Mouse (Mus musculus): ENCODE results near the gene L3mbtl4.

L3mbtl4 gene

DNA sequence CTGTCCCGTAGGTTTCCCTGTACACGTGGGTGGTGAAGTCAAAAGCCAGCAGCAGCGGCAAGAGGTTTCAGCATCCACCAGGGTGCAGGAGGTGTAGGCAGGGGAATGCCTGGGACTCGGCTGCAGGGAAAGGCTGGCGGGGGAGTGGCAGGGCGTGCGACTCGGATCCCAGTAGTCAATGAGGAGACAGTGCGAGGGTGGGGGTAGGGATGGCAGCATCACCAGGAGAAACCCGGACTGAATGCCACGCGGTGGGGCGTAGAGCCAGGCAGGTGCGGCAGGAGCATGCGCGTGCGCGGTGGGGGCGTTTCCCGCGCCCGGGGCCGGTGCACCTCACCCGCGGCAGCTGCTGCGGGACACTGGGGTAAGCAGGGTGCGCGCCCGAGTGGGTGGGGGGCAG, at the start of gene L3mbtl4:
TSS of gene L3mbtl4 (plus strand) at position 271 of the 400 bp plus-strand sequence.
- peak; percentile 58 to 71 for DNase-seq

DNA sequence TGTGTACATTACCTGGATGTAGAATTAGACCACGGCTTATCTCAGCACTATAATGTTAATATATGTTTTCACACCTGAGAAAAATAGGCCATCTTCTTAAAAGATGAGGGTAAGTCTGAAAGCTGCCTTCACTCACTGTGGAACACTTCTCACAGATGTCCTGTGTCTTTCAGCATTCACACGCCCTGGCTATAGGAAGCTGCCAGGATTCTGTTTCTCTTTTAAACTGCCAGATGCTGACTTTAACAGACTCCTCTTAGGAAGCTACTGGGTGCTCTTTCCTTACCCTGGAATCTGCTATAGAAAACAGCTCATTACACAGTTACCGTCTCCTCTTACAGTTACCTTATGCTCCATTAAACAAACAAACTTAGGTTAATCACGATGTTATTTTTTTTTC, 43.1 kb upstream of the L3mbtl4 start:
- DNase-seq, result no peak

DNA sequence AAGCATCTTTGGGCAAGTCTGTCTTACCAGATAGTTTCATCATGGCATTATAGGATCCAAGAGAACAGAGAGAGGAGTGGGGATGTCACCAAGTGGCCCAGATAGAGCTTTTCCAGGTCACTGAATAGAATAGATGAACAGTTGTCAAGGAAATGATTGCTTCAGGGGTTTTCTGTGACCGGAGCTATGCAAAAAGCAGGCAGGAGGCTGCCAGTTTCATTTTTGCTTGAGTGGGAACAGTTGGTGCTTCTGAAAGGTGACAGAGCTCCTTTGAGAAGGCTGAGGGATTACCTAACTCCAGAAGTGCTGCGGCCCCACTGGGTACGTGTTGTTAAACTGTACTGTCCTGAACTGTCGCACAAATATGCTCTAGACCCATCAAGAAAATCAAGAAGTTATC, 38.2 kb upstream of the L3mbtl4 start:
- DNase-seq, result peak; percentile 21 to 35

DNA sequence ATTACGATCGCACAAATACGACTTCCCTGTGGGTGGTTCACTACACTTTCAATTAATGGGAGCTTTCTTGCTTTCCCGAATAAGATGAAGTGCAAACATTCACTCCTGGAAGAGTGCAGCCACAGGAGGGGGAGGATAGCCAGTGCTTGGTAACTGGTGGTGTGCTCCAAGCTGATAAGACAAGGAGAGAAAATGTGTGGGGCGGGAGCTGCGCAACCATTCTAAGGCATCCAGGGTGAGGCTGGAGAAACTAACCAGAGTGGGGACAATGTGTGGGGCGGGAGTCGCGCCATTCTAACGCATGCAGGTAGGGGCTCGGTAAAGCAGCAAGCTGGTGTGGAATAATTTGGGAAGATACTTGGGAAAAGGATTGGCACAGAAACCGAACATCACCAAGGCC, 36.6 kb upstream of the L3mbtl4 start:
- no peak for DNase-seq

DNA sequence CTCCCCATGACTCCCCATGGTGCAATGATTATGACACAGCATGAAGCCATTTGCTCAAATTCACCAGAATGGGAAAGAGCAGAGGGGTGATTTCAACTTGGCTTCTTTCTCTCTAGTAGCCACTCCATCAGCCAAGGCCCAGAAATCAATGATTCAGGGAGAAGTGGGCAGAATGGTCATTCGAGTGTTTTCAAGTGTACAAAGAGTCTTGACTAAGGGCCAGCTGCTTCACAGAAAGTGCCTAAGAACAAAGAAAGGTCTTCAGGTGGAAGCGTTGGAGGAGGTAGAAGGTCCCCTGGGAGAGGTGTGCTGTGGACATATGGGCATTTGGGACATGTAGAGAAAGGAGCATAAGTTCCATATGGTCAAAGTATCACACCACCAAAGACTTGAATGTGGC, 33.4 kb upstream of the L3mbtl4 start:
- DNase-seq, result no peak

DNA sequence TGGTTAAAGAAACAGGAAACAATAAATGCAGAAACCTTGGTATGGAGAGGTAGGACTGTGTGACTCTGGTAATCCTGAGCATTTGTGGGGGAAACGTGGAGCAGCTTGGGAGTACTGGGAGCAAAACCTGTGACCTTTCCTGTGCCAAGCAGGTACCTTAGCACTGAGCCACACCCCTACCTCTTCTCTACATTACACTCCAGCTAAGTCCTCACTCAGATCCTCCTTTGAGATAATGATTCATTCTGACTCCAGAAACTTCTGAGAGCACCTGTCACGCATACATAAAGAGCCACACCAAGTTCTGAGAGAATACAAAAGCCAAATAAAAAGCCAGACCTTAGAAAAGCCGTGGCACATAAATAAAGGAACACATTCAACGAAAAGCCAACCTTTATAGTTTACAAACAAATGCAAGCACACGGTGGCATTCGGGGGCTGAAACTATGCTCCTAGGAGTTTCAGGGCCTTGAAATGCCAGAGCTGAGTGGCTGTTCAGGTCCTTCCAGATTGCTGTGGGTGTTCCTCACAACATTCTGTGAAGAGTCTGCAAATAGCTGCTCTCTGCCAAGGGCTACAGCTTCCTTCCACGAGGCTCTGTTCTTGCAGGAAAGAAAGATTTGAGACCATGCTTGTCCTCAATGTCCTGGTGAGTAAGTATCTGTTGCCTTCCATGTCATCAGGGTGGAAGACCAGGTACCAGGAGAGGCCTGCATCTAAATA, 8.6 kb upstream of the L3mbtl4 start:
- no peak for DNase-seq

DNA sequence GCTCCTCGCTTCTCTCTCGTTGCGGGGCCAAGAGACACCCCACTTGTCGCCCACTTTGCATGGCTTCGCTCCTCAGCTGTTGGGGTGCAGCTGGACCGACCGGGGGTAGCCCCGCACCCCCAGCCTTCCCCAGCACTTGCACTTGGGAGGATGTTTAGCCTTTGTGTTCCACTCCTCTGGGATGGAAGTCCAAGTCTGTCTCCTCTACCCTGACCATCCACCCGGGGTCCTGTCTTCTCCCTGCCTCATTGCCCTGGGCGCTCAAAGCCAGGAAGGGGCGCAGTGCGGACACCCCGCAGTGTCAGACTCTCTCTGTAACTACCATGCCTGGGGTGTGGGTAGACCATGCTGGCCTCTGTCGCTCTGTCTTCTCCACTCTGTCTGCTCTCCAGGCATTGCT, 357 bp downstream of the L3mbtl4 start:
- DNase-seq, result peak; percentile 9 to 12

DNA sequence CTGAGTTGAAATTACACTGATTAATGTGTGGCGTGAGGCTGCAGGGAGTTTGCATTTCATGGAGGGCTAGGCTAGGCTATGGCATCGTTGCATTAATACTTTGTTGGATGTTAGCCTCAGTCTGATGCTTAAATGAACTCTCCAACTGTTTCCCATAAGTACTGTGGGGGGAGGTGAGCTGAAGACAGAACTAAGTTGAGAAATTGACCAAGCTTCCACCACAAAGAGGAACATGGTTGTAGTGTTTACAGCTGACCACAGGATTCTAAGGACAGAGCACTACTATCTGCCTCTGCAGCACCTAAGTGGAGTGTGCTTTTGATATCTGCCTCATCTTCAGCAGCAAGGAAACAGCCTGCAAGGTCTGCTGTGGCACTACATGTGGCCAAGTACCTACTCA, 1.5 kb downstream of the L3mbtl4 start:
- no peak for DNase-seq

DNA sequence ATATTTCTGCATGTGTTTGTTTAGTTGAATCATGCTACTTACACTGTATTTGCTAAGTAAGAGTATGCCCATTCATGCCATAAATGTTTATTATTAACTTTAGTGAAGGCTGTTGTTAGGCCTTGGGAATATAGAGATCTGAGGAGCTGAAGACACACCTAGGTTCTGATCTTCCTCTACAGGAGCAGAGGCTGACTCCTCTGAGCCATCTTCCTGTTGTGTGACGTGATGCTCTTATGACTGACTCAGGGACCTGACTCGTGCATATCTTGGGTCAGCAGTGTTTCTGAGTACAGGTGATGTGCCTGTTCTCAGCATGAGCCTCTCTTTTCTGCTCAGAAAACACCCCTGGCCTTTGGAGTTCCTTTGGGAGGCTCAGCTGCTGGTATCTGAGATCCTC, 7.3 kb downstream of the L3mbtl4 start:
- DNase-seq, result no peak

DNA sequence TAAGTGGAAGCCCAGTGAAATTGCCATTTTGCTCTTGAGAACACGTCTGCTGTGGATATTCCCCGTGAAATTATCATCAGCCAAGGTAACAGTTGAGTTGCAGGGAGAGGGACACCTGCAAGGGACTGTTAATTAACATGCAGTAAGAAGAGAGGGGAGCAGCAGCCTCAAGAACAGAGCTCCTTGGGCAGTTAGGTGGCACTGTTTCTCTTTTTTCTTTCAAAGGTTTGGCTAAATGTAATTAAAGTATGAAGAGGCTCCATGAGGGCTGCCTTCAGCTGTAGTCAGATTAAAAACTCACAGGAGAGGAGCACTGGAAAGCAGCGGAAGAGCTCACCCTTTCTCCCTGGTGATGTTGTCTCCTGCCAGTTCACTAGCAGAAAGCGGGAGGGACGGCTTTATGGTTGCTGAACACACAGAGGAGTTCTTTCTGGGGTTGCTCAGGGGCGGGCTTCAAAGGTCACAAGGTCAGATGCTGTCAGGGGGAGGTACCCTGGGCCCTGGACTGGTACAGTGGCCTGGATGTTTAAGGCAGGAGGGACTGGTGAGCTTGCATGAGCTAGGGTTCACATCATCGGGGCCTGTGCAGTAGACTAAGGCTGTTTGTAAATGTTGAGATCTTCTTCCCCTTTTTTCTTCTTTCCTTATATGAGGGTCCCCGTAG, 11.7 kb downstream of the L3mbtl4 start:
- DNase-seq, result no peak

DNA sequence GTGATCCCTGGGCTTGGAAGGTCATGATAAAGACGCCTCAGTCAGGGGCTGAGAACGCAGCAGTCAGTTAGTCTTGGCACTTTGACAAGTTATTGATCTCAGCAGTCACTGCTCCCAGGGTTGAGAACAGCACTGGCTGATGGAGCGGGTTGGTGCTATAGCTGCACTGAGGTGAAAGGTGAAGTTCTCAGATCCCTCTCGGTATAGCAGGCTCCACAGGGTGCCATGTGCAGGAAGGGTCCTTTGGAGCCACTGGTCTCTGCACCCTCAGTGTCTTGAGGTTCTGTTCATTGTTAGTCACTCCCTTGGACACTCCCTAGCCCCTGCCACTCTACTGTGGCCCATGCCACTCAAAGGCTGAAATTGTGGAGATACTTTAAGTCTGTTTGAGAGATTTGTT, 14.5 kb downstream of the L3mbtl4 start:
- no peak for DNase-seq

DNA sequence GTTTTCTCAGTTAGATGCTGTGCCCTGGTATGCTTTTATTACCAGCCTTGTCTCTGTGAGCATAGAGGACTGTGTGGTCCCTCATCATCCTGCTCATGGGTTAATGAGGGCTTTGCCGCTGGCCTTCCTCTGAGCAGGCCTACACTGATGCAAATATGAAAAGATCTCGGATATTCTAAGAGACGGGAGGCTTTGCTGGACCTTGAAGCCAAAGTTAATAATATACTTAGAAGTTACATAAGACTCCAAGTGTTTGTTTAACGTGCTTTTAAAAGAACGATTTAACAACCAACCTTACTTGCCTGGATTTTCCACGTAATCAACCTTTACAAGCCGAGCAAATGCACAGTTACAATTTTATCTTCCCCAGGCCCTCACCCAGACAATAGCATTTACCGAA, 15.1 kb downstream of the L3mbtl4 start:
- DNase-seq, result no peak

DNA sequence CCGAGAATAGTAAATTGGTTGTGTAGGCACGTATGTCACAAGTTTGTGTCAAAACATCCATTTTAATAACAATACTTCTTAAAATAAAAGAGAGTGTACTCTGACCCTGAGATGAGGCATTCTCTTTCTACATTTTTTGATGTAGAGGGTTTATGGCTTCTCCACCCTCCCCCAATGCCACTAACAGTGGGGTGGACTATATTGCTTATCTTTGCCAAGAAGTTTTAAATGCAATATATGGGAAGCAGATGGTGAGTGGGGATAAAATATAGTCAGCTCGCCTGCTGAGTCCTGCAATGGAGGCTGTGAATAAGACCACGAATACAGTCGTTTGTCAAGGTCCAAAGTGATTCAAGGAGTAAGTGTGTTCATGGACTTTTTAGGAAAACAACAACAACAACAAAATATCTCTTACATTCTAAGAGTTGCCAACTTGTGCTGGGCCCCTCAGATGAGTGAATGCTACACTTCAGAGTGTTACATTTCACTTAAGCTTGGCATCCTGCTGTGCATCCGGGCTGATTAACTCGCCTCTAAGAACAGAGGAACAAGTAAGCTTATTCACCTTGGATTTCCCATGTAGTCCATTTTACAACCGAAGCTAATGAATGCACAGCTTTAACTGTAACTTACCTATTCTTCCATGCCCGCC, 18.2 kb downstream of the L3mbtl4 start:
- DNase-seq, result no peak

DNA sequence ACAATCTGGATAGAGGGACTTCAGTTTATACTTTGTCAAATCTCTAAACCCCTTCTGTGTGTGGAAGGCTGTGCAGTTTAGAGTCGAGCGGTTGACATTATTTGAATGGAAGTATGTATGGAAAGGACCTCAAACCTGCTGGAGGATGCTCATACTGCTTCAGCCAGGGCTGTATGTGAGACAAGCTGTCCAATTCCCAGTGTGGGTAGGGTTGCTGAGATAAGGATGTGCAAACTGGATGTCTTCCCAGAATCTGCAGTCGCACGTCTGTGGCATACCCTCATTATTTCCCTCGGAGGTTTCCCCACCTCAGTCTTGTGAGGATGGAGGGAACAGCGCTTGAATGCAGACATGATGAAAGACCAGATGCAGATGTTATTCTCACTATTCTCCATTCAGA, 34.8 kb downstream of the L3mbtl4 start:
- DNase-seq, result no peak

DNA sequence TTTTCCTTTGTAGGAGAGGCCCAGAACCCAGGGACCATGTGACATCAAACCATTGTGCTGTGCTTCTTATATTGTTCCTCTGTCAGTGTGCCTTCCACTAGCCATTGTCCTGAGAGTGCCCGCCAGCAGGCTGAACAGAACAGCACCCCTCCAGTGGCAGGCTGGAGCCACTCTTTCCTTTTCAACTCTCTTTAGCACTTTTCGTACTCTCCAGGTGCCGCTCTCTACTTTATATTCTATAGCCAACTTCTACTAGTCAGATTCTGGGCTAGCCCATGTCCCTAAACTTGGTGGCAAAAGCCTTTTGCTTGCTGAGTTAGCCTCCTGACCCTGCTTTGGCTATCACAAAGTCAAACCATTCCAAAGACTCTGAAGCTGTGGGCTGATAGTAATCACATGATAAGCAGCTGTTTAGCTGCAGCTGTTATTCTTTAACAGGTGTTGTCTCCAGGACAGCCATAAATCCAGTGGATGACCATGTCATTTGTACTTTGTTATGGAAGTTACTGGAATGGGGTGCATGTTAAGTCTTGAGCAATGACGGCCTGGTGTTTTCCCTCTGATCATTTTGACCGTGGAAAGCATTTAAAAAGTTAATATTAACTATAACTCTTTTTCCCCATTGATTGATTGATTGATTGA, 38.8 kb downstream of the L3mbtl4 start:
- no peak for DNase-seq

DNA sequence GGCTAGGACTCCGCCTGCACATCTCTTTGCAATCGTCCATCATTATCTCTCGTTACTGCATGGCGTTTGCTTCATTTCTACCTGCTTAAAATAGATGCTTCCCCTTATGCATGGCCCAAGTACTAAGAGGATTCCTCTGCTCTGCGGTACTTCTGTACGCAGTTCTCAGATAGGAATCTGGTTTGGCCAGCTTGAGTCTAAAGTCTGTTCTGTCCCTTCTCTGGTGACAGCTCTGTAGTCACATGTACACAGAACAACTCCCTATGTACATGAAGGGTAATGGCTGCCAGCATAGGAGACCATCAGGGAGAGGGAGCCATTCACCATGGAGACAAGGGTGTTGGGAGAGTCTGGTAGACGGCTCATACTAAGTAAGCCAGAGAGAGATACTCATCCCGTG, 47.3 kb downstream of the L3mbtl4 start:
- DNase-seq, result no peak

DNA sequence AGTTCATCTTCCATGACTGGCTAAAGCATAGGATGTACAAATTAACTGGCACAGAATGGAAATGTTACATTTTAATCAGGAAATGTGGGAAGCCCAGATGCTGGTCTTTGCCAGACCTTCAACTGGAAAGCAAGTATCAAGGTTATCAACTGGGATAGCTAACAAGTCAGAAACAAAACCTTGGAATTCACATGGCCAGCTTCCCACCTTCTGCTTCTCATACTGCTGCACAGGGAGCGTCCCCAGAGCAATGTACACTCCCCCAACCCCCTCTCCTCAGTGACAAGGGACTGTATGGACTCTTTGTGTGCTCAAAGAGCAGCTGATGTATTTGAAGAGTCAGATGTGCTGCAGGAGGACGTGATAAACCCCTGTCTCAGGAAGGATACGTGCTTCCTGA, 49.0 kb downstream of the L3mbtl4 start:
- DNase-seq, result no peak

DNA sequence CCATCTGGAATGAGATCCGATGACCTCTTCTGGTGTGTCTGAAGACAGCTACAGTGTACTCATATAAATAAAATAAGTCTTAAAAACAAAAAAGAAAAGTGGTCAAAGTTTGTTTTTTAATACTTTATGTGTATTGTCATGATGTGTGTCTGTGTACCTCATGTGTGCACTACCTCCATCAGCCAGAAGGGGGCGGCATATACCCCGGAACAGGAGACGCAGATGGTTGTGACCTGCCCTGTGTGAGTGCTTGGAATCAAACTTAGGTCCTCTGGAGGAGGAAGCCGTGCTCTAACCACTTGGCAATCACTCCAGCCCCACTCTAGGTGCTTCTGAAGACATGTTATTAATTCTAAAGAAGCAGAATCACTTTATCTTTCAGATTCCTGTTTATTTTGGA, 58.6 kb downstream of the L3mbtl4 start:
- no peak for DNase-seq

DNA sequence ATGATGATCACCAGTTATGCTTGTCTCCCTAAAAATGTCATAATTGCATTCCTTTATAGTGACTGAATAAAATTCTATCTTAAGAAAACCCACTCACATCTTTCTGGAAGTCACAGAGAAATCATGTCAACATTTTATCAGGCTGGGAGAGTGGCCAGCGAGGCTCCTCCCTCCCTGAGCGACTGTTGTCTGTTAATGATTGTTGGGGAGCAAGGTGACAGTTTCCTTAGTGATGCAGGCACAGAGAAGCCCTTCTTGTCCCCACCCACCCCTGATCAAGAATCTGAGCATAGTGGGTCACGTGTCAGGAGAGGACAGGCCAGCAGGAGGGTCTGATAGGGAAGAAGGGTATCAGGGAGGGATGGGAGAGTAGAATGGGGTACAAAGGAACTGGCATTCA, 59.8 kb downstream of the L3mbtl4 start:
- no peak for DNase-seq

DNA sequence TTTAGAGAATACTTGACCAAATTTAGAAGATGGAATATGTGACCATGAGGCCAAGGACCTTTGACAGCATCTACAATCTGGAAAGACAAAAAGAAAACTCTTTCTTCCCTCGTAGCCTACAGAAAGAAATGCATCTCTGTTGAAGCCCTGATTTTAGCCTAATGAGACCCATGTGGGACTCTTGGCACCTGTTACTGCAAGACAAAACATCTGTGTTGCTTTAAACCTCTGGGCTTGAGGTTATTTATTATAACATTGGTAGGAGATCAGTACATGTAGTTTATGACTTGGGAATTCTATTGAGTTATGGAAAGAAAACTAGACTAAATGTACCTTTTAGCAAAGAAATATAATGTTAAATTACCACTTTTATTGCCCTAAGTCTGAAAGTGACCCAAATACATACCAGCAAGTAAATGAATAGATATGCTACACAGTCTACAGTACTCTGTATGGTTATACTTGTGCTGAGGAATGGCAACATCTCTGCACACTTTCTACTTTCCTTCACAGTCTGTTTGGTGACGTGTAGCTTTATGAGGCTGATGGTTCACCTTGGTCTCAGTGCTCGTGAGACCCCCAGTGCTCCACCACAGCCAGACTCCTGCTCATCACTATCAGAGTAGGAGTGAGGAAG, 65.4 kb downstream of the L3mbtl4 start:
- DNase-seq, result no peak

DNA sequence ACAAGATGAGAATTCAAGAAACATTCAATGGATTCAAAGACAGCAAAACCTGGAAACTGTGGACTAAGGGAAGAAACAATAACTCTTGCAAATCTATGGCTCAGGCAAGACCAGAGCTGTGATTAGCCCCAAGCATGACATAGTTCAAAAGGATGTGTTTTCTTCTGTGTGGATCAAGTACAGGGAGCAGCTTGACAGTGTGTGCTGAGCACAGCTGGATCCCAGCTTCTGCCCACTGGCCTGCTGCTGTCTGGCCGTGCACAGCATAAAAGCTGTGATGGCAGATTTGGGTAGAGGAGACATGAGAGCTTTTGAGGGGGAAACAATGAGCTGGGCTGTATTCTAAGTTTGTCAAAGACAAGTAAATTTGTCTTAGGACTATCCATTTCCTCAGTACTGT, 84.1 kb downstream of the L3mbtl4 start:
- no peak for DNase-seq

DNA sequence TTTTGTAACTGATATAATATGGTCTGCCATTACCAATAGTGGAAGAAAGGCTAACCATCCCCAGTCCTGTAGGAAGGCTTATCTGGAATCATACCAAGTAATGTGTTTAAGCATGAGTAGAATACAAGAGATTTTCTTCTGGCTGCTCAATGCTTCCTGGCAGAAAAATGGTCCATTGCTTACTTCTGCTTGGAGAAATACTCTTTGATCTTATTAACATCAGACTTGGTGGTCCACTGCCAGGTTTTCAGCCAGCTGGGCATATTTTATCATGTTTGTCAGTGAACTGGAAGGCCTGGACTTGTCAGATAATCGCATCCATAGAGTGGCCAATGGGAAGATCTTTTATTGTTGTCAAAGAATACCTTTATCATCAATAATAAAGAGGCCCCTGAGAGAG, 97.5 kb downstream of the L3mbtl4 start:
- no peak for DNase-seq

DNA sequence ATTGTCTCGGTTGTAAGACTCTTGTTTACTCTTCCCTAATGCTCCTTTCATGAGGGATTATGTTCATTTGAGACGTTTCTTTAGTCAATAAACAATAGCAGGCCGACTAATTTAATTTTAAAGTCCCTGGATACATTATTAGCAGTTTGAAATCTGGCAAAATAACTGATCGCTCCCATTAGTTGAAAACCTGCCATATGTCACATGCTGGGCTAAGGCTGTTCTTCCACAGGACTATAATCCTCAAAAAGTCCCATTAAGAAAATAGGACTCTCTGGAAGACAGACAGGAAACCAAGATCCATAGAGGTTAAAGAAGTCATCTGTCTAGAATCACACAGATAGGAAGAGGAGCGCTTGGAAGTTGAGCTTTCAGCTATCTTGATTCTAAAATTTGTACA, 114.9 kb downstream of the L3mbtl4 start:
- DNase-seq, result no peak

Data from cerebellum, postnatal 25 days (tissue).